Mouse (Mus musculus) kidney, embryonic 16.5 days (tissue): ENCODE measurements around the gene Olfr328. TPM values are rescaled to one million over a fixed set of nuclear protein-coding genes. Genes with fewer than 3 reads are reported as not detected.

Experiments
- ATAC-seq: fragments of 200-750 bp; cut with Nextera tagmentation; 2 replicates; pipeline ENCODE4 v1.8.0; 2017; ENCODE audit warnings: moderate TSS enrichment; ENCODE audit not compliant: low FRiP score, low TSS enrichment
- H3K27ac ChIP-seq: fragments of 300-500 bp; sonication (generic); 2 replicates; pipeline ENCODE4 v1.5.1; 2014; ENCODE audit warnings: low read length
- H3K27me3 ChIP-seq: fragments of 300-500 bp; sonication (generic); 2 replicates; pipeline ENCODE4 v1.6.1; 2014; ENCODE audit warnings: low read length, control low read depth, mixed read lengths; ENCODE audit not compliant: insufficient read depth
- H3K36me3 ChIP-seq: fragments of 300-500 bp; sonication (generic); 2 replicates; pipeline ENCODE4 v1.6.1; 2014; ENCODE audit warnings: low read length, control low read depth, mixed read lengths; ENCODE audit not compliant: insufficient read depth
- H3K4me1 ChIP-seq: fragments of 300-500 bp; sonication (generic); 2 replicates; pipeline ENCODE4 v1.6.1; 2014; ENCODE audit warnings: low read length, control low read depth, mixed read lengths; ENCODE audit not compliant: insufficient read depth
- H3K4me2 ChIP-seq: fragments of 300-500 bp; sonication (generic); replicated peaks from 2 replicates; pipeline ENCODE4 v1.6.1; 2014; ENCODE audit warnings: low read depth, low read length
- H3K4me3 ChIP-seq: fragments of 300-500 bp; sonication (generic); 2 replicates; pipeline ENCODE4 v1.5.1; 2014; ENCODE audit warnings: mild to moderate bottlenecking, low read length
- H3K9ac ChIP-seq: fragments of 300-500 bp; sonication (generic); replicated peaks from 2 replicates; pipeline ENCODE4 v1.6.1; 2014; ENCODE audit warnings: low read length
- H3K9me3 ChIP-seq: fragments of 300-500 bp; sonication (generic); 2 replicates; pipeline ENCODE4 v1.6.1; 2016; ENCODE audit warnings: low read length, control low read depth
- WGBS: fragments of 180-500 bp; shearing (Covaris S2); extraction: QIAGEN DNeasy Blood & Tissue Kit; methylation state at CpG from one replicate; pipeline ENCODE4 v1.1.7; 2014; 5-methylcytosine and 5-hydroxymethylcytosine counted together
- polyA plus RNA-seq: library from polyadenylated mRNA; unstranded; fragments of >200 nt; fragmentation: Nextera tagmentation; extraction: Ambion mirVana; gene quantifications from 2 replicates; pipeline ENCODE4 v1.2.1, GENCODE M21; 2015

The Olfr328 gene
- 0.14 TPM in 1 of 2 replicates, not detected in the other for polyA plus RNA-seq

DNA sequence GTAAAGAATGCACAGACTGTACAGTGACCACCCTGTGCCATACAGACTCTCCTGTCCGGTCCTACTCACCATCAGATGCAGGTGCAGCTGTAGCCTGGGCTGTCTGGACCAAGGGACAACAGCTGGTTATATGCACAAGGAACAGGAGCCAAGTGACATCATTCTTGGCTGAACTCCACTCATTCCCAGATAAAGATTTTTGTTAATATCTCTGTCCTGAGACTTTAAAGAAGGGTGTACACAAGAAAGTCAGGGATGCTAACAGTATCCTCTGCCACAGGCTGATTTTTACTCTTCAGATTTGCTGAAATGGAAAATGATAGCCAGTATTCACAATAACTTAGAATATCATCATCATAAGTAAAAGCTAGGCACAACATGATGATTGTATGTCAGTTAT lies at the start of gene Olfr328:
Gene Olfr328, minus strand, starts transcription at position 101 of the 400 bp plus-strand sequence.
- 91% methylated on average over 1 of the region's 1 CpGs for WGBS
- H3K4me3 ChIP-seq = no peak within 1 kb of the TSS
- ATAC-seq = no peak

DNA sequence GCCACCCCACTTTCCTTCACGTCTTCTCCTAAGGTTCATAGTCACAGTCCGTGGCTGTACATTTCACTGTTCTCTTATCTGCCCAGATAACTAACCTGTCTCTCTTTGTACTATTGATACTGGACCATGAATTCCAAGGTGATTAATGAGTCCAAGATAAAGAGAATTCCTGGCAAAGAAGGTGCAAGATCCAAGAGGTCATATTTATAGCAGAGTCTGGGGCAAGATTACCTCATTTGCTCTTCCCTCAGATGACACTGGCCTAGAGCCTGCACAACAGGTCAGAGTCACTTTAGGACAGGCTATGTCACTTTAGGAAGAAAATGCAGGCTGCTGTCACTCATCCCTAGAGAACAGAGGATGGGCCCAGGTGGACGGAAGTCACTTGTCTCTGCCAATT lies 49.8 kb upstream of the Olfr328 start:
- no peak overlapping the region for H3K27ac ChIP-seq
- WGBS = 81% methylated on average over 3 of the region's 3 CpGs
- H3K36me3 ChIP-seq = no peaks in the 10 kb centered on the region
- H3K27me3 ChIP-seq = no peaks in the 10 kb centered on the region
- H3K4me2 ChIP-seq = no peak overlapping the region
- ATAC-seq = no peak
- H3K9me3 ChIP-seq = no peaks in the 10 kb centered on the region
- H3K4me3 ChIP-seq = no peak overlapping the region
- H3K4me1 ChIP-seq = no peaks in the 10 kb centered on the region
- H3K9ac ChIP-seq = no peak overlapping the region

More for the DNA sequence above, at the start of gene Olfr328:
- no peaks in the 10 kb centered on the region for H3K27me3 ChIP-seq
- H3K9me3 ChIP-seq = no peaks in the 10 kb centered on the region
- no peak within 1 kb of the TSS for H3K4me2 ChIP-seq
- H3K27ac ChIP-seq = no peak within 1 kb of the TSS
- no peaks in the 10 kb centered on the region for H3K36me3 ChIP-seq
- H3K9ac ChIP-seq = no peak within 1 kb of the TSS
- H3K4me1 ChIP-seq = no peaks in the 10 kb centered on the region

GRCm38 (mm10) chr11:58604688-58605087 lies 49.3 kb upstream of the Olfr328 start:
- no peaks in the 10 kb centered on the region for H3K4me1 ChIP-seq
- no peak for ATAC-seq
- H3K27me3 ChIP-seq = no peaks in the 10 kb centered on the region
- no peak overlapping the region for H3K4me3 ChIP-seq
- H3K36me3 ChIP-seq = no peaks in the 10 kb centered on the region
- H3K4me2 ChIP-seq = no peak overlapping the region
- H3K27ac ChIP-seq = no peak overlapping the region
- H3K9ac ChIP-seq = no peak overlapping the region
- no peaks in the 10 kb centered on the region for H3K9me3 ChIP-seq
- 44% methylated on average over 2 of the region's 2 CpGs for WGBS

DNA sequence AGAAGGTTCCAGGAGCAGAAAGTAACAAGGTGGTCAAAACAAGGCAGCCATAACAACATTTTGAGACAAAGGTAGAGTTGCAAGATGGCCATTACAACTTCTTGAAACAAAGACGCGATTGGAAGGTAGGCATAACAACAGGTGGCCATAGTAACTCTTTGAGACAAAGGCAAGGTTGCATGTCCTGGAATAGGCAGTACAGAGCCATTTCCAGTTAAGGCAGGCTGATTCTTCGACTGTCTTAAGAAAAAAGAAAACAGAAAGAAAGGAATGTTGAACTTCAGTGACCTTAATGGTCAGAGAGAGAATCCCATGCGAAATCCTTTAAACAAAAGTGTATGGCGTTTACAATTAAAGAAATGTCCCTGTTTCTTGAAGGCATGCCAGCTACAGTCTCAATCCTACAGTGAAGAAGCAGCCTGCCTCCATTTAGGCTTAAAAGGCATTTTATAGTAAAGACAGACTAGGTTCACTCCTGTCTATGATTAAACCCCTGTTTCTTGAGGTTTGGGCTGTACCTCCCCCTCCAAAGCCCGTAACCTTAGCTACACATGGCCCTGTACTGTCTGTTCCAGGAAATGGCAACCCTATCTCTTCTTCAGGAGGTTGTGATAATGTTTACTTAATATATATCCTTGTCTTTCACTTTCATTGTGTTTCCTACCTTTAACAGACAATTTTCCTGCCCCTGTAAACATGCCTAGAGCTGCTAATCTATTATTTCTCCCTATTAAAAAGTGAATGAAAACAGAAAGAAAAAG lies 47.5 kb upstream of the Olfr328 start:
- Histone ChIP-seq H3K9ac (no peak overlapping the region), H3K27me3 (no peaks in the 10 kb centered on the region), H3K9me3 (no peaks in the 10 kb centered on the region), H3K4me3 (no peak overlapping the region), H3K36me3 (no peaks in the 10 kb centered on the region), H3K4me2 (no peak overlapping the region), H3K27ac (no peak overlapping the region), H3K4me1 (no peaks in the 10 kb centered on the region)
- WGBS = 78% methylated on average over 6 of the region's 6 CpGs
- no peak for ATAC-seq

DNA sequence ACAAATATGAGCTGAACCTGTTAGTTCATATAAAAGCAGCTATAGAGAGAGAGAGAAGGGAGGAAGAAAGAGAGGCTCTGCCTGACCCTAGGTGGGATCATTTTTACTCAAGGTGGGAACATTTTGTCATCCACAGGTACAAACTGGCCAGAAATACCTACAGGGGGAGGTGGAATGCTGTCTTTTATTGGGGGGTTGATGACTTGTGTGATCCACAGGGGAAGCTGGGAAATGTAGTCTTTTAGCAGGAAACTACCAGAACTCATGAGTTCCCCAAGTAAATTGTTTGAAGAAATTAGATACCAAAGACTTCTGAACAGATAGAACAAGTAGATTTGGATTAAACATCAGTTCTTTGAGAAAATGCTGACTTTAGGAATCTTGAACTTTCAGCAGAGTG lies 46.6 kb upstream of the Olfr328 start:
- Histone ChIP-seq H3K4me2 (no peak overlapping the region), H3K27ac (no peak overlapping the region), H3K4me3 (no peak overlapping the region), H3K27me3 (no peaks in the 10 kb centered on the region), H3K9me3 (no peaks in the 10 kb centered on the region), H3K36me3 (no peaks in the 10 kb centered on the region), H3K4me1 (no peaks in the 10 kb centered on the region), H3K9ac (no peak overlapping the region)
- no peak for ATAC-seq

- Histone ChIP-seq H3K4me3 (no peak overlapping the region), H3K9ac (no peak overlapping the region), H3K27me3 (no peaks in the 10 kb centered on the region), H3K27ac (no peak overlapping the region), H3K36me3 (no peaks in the 10 kb centered on the region), H3K9me3 (no peaks in the 10 kb centered on the region), H3K4me1 (no peaks in the 10 kb centered on the region), H3K4me2 (no peak overlapping the region)
- WGBS = 87% methylated on average over 13 of the region's 13 CpGs
- no peak for ATAC-seq
Measured at GRCm38 (mm10) chr11:58597837-58598236, 42.4 kb upstream of the Olfr328 start.

- Histone ChIP-seq H3K36me3 (no peaks in the 10 kb centered on the region), H3K27ac (no peak within 1 kb of the TSS)
Measured at GRCm38 (mm10) chr11:58594814-58595213, 39.4 kb upstream of the Olfr328 start, which contains the start of gene Olfr324. TSS of gene Olfr324 (plus strand) at chr11:58595114.

GRCm38 (mm10) chr11:58588620-58589250 lies 33.3 kb upstream of the Olfr328 start:
- ATAC-seq = no peak
- no peak overlapping the region for H3K27ac ChIP-seq
- no peaks in the 10 kb centered on the region for H3K9me3 ChIP-seq
- no peaks in the 10 kb centered on the region for H3K36me3 ChIP-seq
- no peak overlapping the region for H3K4me3 ChIP-seq
- no peaks in the 10 kb centered on the region for H3K4me1 ChIP-seq
- H3K9ac ChIP-seq = no peak overlapping the region
- H3K27me3 ChIP-seq = no peaks in the 10 kb centered on the region
- H3K4me2 ChIP-seq = no peak overlapping the region
- 66% methylated on average over 3 of the region's 3 CpGs for WGBS

More at GRCm38 (mm10) chr11:58594814-58595213, 39.4 kb upstream of the Olfr328 start, which contains the start of gene Olfr324:
- 80% methylated on average over 6 of the region's 6 CpGs for WGBS
- H3K4me1 ChIP-seq = no peaks in the 10 kb centered on the region
- no peak within 1 kb of the TSS for H3K4me2 ChIP-seq
- no peak for ATAC-seq
- no peak within 1 kb of the TSS for H3K9ac ChIP-seq
- H3K27me3 ChIP-seq = no peaks in the 10 kb centered on the region
- no peaks in the 10 kb centered on the region for H3K9me3 ChIP-seq
- H3K4me3 ChIP-seq = no peak within 1 kb of the TSS

- H3K9me3 ChIP-seq = no peaks in the 10 kb centered on the region
- H3K9ac ChIP-seq = no peak overlapping the region
- H3K4me2 ChIP-seq = no peak overlapping the region
- no peak overlapping the region for H3K27ac ChIP-seq
- H3K4me3 ChIP-seq = no peak overlapping the region
- no peaks in the 10 kb centered on the region for H3K4me1 ChIP-seq
- no peaks in the 10 kb centered on the region for H3K27me3 ChIP-seq
- no peaks in the 10 kb centered on the region for H3K36me3 ChIP-seq
- 75% methylated on average over 7 of the region's 7 CpGs for WGBS
- ATAC-seq = no peak
Measured at GRCm38 (mm10) chr11:58587898-58588348, 32.5 kb upstream of the Olfr328 start.

- no peak overlapping the region for H3K4me2 ChIP-seq
- no peaks in the 10 kb centered on the region for H3K27me3 ChIP-seq
- no peak overlapping the region for H3K9ac ChIP-seq
- no peaks in the 10 kb centered on the region for H3K4me1 ChIP-seq
- H3K36me3 ChIP-seq = no peaks in the 10 kb centered on the region
- H3K9me3 ChIP-seq = no peaks in the 10 kb centered on the region
- H3K27ac ChIP-seq = no peak overlapping the region
- WGBS = 80% methylated on average over 8 of the region's 8 CpGs
- no peak overlapping the region for H3K4me3 ChIP-seq
- ATAC-seq = no peak
Measured at GRCm38 (mm10) chr11:58578636-58579035, 23.2 kb upstream of the Olfr328 start.
